Comparison of ENCODE assay signal across 8 mouse cellular contexts in genomic region chr7:64391479-64391878, GRCm38 (mm10). TPM values are rescaled to one million over a fixed set of nuclear protein-coding genes. Genes with fewer than 3 reads are reported as not detected.
DNase-seq lines count a peak whose midpoint lies in the region; ATAC-seq and TF ChIP-seq lines count a peak whose summit lies in the region.

No protein-coding gene starts in this region.

- H3K9ac ChIP-seq in heart, postnatal 0 days (replicated peaks; ENCODE audit: low read depth, low read length) = peak overlapping the region; percentile 82
- H3K9ac ChIP-seq in liver, embryonic 15.5 days = peak overlapping the region; percentile 66

- peak overlapping the region; percentile 97 for H3K4me3 ChIP-seq in megakaryocyte, embryonic 14.5 days (replicated peaks)
- peak overlapping the region; percentile 67 for H3K4me3 ChIP-seq in heart, postnatal 0 days (ENCODE audit: low read depth, low read length)
- H3K4me3 ChIP-seq in liver, embryonic 15.5 days (replicated peaks) = peak overlapping the region; percentile 73

- WGBS in heart, postnatal 0 days = 3% methylated on average over 8 of the region's 8 CpGs
- WGBS in liver, embryonic 15.5 days (ENCODE audit: insufficient replicate concordance) = 2% methylated on average over 8 of the region's 8 CpGs

- peaks cover 26% of the 10 kb centered on the region for H3K4me1 ChIP-seq in megakaryocyte, embryonic 14.5 days
- H3K4me1 ChIP-seq in heart, postnatal 0 days (ENCODE audit: control insufficient read depth, insufficient read depth) = peaks cover 9% of the 10 kb centered on the region
- peaks cover 29% of the 10 kb centered on the region for H3K4me1 ChIP-seq in liver, embryonic 15.5 days (replicated peaks)

- H3K9me3 ChIP-seq in megakaryocyte, embryonic 14.5 days = no peaks in the 10 kb centered on the region
- H3K9me3 ChIP-seq in heart, postnatal 0 days (replicated peaks; ENCODE audit: control insufficient read depth, low read length) = no peaks in the 10 kb centered on the region
- no peaks in the 10 kb centered on the region for H3K9me3 ChIP-seq in liver, embryonic 15.5 days (replicated peaks)

- TF ChIP-seq CTCF in heart, postnatal 0 days (IDR thresholded peaks at IDR 0.05; ENCODE audit: low read depth) = no peak

- H3K27me3 ChIP-seq in megakaryocyte, embryonic 14.5 days (replicated peaks) = no peaks in the 10 kb centered on the region
- no peaks in the 10 kb centered on the region for H3K27me3 ChIP-seq in heart, postnatal 0 days (ENCODE audit: control insufficient read depth, insufficient read depth, low read length)
- no peaks in the 10 kb centered on the region for H3K27me3 ChIP-seq in liver, embryonic 15.5 days

- ATAC-seq in megakaryocyte, adult 5-6 weeks (ENCODE audit: poor library complexity, severe bottlenecking) = no peak
- ATAC-seq in heart, postnatal 0 days (ENCODE audit: insufficient read depth, low read depth) = no peak
- ATAC-seq in liver, embryonic 15.5 days (ENCODE audit: insufficient read depth) = no peak

- peak; percentile 49 for DNase-seq in cerebellum, adult 9-11 months
- no peak for DNase-seq in heart, postnatal 0 days (ENCODE audit: low spot score)
- peak; percentile 21 for DNase-seq in testis, postnatal 14 days (ENCODE audit: low spot score)
- no peak for DNase-seq in yolk sac, embryonic 10.5 days (ENCODE audit: low spot score)
- no peak for DNase-seq in lung, postnatal 10 days

- no peak for TF ChIP-seq EP300 in heart, postnatal 0 days (IDR thresholded peaks at IDR 0.05; ENCODE audit: low read depth)

- H3K27ac ChIP-seq in heart, postnatal 0 days (ENCODE audit: low read depth) = peak overlapping the region; percentile 91
- H3K27ac ChIP-seq in liver, embryonic 15.5 days (replicated peaks) = peak overlapping the region; percentile 63; the same call in 1 of the 2 replicates

- peaks cover 36% of the 10 kb centered on the region for H3K36me3 ChIP-seq in megakaryocyte, embryonic 14.5 days (replicated peaks; ENCODE audit: low read length)
- H3K36me3 ChIP-seq in heart, postnatal 0 days (replicated peaks; ENCODE audit: control insufficient read depth, insufficient read depth, low read length) = peaks cover 33% of the 10 kb centered on the region
- H3K36me3 ChIP-seq in liver, embryonic 15.5 days (replicated peaks) = peaks cover 31% of the 10 kb centered on the region

- H3K4me2 ChIP-seq in heart, postnatal 0 days (ENCODE audit: low read depth, low read length) = peak overlapping the region; percentile 88
- H3K4me2 ChIP-seq in liver, embryonic 15.5 days = peak overlapping the region; percentile 89

RNA-seq across cellular contexts. Expression of gene Mphosph10, which starts 0.6 kb away (rescaled TPM):
- 4.7 TPM in 1 of 2 replicates, not detected in the other for polyA plus RNA-seq in megakaryocyte, embryonic 14.5 days (2012; ENCODE audit: insufficient read depth, low replicate concordance)
- 31.4 and 35.7 TPM in 2 replicates for total RNA-seq in megakaryocyte, adult 5-6 weeks (2015)
- 61.6 and 67.3 TPM in 2 replicates for total RNA-seq in megakaryocyte, adult 5-6 weeks (2017)
- 2.6 and 4.4 TPM in 2 replicates for total RNA-seq in heart, postnatal 0 days (2014; rRNA removed; ENCODE audit: low replicate concordance)
- polyA plus RNA-seq in heart, postnatal 0 days (2015; fragmentation: Nextera tagmentation; extraction: Ambion mirVana) = 15.1 and 18.4 TPM in 2 replicates
- 17.9 and 21.1 TPM in 2 replicates for polyA plus RNA-seq in liver, embryonic 15.5 days (2015; fragmentation: Nextera tagmentation; extraction: Ambion mirVana)

RNA-seq across cellular contexts. Expression of gene Mcee, which starts 0.9 kb away (rescaled TPM):
- polyA plus RNA-seq in megakaryocyte, embryonic 14.5 days (2012; ENCODE audit: insufficient read depth, low replicate concordance) = 2.2 TPM in 1 of 2 replicates, not detected in the other
- 59.7 and 65.8 TPM in 2 replicates for total RNA-seq in megakaryocyte, adult 5-6 weeks (2015)
- total RNA-seq in megakaryocyte, adult 5-6 weeks (2017) = 79.4 and 86.7 TPM in 2 replicates
- total RNA-seq in heart, postnatal 0 days (2014; rRNA removed; ENCODE audit: low replicate concordance) = 13.2 and 53.1 TPM in 2 replicates
- polyA plus RNA-seq in heart, postnatal 0 days (2015; fragmentation: Nextera tagmentation; extraction: Ambion mirVana) = 218 and 253 TPM in 2 replicates
- 38.2 and 45.5 TPM in 2 replicates for polyA plus RNA-seq in liver, embryonic 15.5 days (2015; fragmentation: Nextera tagmentation; extraction: Ambion mirVana)

RNA-seq across cellular contexts. Expression of gene Fan1, which starts 17.6 kb away (rescaled TPM):
- polyA plus RNA-seq in megakaryocyte, embryonic 14.5 days (2012; ENCODE audit: insufficient read depth, low replicate concordance) = 0.40 and 0.48 TPM in 2 replicates
- total RNA-seq in megakaryocyte, adult 5-6 weeks (2015) = 1.2 and 2.0 TPM in 2 replicates
- 3.0 and 3.3 TPM in 2 replicates for total RNA-seq in megakaryocyte, adult 5-6 weeks (2017)
- total RNA-seq in heart, postnatal 0 days (2014; rRNA removed; ENCODE audit: low replicate concordance) = 4.6 and 8.9 TPM in 2 replicates
- polyA plus RNA-seq in heart, postnatal 0 days (2015; fragmentation: Nextera tagmentation; extraction: Ambion mirVana) = 3.9 TPM in 2 replicates
- polyA plus RNA-seq in liver, embryonic 15.5 days (2015; fragmentation: Nextera tagmentation; extraction: Ambion mirVana) = 1.2 and 1.5 TPM in 2 replicates

Comparison
In these comparisons a context has a peak if more than half of its experiments do, and no peak if none do; other contexts are left out.
1. DNase-seq: peak in cerebellum, adult 9-11 months (single experiment) and testis, postnatal 14 days (single experiment); none in heart, postnatal 0 days (single experiment), yolk sac, embryonic 10.5 days (single experiment) and lung, postnatal 10 days (single experiment).
2. RNA of gene Mcee, which starts 0.9 kb away (polyA plus RNA-seq): 218 to 253 TPM in heart, postnatal 0 days and 38.2 to 45.5 TPM in liver, embryonic 15.5 days; 2.2 TPM in megakaryocyte, embryonic 14.5 days; every median in the first group is over 10 times any median in the second.
3. Peak in every context shown above with its lines, with median percentiles within 50 percentile points of each other: H3K4me3 ChIP-seq.